Mouse (Mus musculus): ENCODE data around the gene Gm20489.

GRCm38 (mm10) chrX:101290111-101290510 lies 21.3 kb upstream of the Gm20489 start:
- TF ChIP-seq POLR2A (IDR thresholded peaks at IDR 0.05; ENCODE audit: extremely low read depth, insufficient read depth, low read length) (no peak), CTCF (IDR thresholded peaks at IDR 0.05; ENCODE audit: extremely low read depth, insufficient read depth, low read length) (no peak)
